Mouse (Mus musculus) gastrocnemius, adult 2 months (tissue): ENCODE measurements around the gene Eif3l. TPM values are rescaled to one million over a fixed set of nuclear protein-coding genes. Genes with fewer than 3 reads are reported as not detected.

Experiments
- DNase-seq: peaks from one replicate; pipeline ENCODE4 v3.0.0; 2022
- H3K27ac ChIP-seq: fragments of 200-600 bp; 2 replicates; pipeline ENCODE4 v1.8.1; 2022; ENCODE audit warnings: mild to moderate bottlenecking
- H3K4me3 ChIP-seq: fragments of 200-600 bp; 2 replicates; pipeline ENCODE4 v1.8.1; 2022; ENCODE audit warnings: mild to moderate bottlenecking, moderate library complexity
- CTCF ChIP-seq: fragments of 200-600 bp; IDR thresholded peaks from 2 replicates; pipeline ENCODE4 v1.8.1; 2022; ENCODE audit warnings: antibody characterized with exemption, mild to moderate bottlenecking, moderate library complexity
- intact Hi-C: fragments of 180-260 bp; cut with DNase I; formaldehyde crosslinking; loops from one replicate; pipeline ENCODE4 v1.15.1; 2025
- total RNA-seq, 2 experiments: library from RNA; stranded (reverse); gene quantifications; 2 replicates each; pipeline ENCODE4 v1.2.3; 2021

Eif3l gene
- total RNA-seq, 2 experiments from 2014 or later = 53.6 to 54.0 TPM

DNA sequence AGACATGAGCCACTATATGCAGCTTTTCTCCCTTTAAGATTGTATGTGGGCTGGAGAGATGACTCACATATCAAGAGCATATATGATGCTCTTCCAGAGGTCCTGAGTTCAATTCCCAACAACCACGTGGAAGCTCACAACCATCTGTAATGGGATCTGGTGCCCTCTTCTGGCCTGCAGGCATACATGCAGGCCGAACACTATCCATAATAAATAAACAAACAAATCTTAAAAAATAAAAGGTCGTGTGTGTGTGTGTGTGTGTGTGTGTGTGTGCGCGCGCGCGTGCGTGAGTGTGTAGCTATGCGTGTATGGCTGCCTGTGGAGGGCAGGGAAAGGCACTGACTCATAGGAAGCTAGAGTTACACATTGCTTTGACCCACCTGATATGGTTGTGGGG, 64.7 kb downstream of the Eif3l start:
- Histone ChIP-seq H3K4me3 (no peak overlapping the region), H3K27ac (no peak overlapping the region)
- peak; percentile 56 for TF ChIP-seq CTCF
- DNase-seq = no peak
- intact Hi-C loops = no loop called here

DNA sequence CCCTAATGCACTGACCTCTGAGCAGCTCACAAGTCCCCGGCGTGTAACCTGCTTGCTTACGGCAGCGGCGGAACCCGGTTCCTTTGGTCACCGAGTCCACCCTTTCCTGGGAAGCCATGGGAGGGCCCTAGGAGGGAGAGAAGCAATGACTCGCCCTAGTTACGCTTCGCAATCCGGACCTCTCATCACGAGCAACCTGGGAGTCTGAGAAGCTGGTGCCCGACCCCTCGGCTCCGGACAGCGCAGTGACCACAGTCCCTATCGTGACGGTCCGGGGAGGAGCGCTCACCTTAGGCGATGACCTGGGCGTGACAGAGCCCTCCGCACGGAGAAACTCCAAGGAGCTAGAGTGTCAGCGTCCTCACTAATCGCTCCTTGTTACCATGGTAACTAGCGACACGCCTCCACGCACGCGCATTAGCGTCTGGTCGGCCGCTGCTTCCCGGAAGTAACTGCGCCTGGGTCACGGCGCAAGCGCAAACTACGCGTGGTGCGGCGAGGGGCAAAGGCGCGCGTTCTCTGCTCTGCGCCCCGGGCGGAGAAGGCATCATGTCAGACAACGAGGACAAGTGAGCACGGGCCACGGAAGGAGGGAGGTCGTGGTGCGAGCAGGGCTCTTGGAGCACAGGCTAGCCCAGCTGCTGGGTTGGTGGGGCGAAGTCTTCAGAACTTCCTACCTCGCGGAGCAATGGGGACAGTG, 66.0 kb downstream of the Eif3l start, which contains the start of the genes Polr2f and 1700088E04Rik:
Gene Polr2f (plus strand): TSS at position 144 of the 700 bp plus-strand sequence.
Gene 1700088E04Rik (minus strand): TSS at position 388 of the 700 bp plus-strand sequence.
- Histone ChIP-seq H3K4me3 (peak within 1 kb of the TSS; percentile 81), H3K27ac (peak within 1 kb of the TSS; percentile 88)
- intact Hi-C loops = no loop called here
- TF ChIP-seq CTCF = no peak
- peak; percentile 96 for DNase-seq

- Histone ChIP-seq H3K4me3 (peak overlapping the region; percentile 81), H3K27ac (peak overlapping the region; percentile 88)
- intact Hi-C loops = no loop called here
- TF ChIP-seq CTCF = no peak
- no peak for DNase-seq
Measured at GRCm38 (mm10) chr15:79141566-79141917, 66.6 kb downstream of the Eif3l start.

GRCm38 (mm10) chr15:79143316-79143715, 68.3 kb downstream of the Eif3l start:
- intact Hi-C loops = no loop called here
- TF ChIP-seq CTCF = no peak
- H3K4me3 ChIP-seq = no peak overlapping the region

More at GRCm38 (mm10) chr15:79143316-79143715, 68.3 kb downstream of the Eif3l start:
- DNase-seq = no peak
- H3K27ac ChIP-seq = no peak overlapping the region

Other genes starting within 250 kb of the Eif3l start
- gene Cdc42ep1, start 232.6 kb upstream of the Eif3l start, total RNA-seq = 1 to 10 TPM; 8.5 to 10.0 TPM
- not detected for gene Lgals2, start 219.7 kb upstream of the Eif3l start, total RNA-seq
- 10 to 100 TPM; 43.1 to 45.7 TPM for gene Gga1, start 198.0 kb upstream of the Eif3l start, total RNA-seq
- gene Gm49510, start 175.5 kb upstream of the Eif3l start, total RNA-seq = under 1 TPM in 1 of 2 experiments, not detected in 1; 0.13 TPM
- 1 to 10 TPM; 1.4 to 2.0 TPM for gene Sh3bp1, start 175.4 kb upstream of the Eif3l start, total RNA-seq
- 1 to 10 TPM; 1.1 to 1.4 TPM for gene Pdxp, start 161.3 kb upstream of the Eif3l start, total RNA-seq
- gene Lgals1, start 148.5 kb upstream of the Eif3l start, total RNA-seq = 100 to 1,000 TPM; 197 to 272 TPM
- gene Nol12, start 140.2 kb upstream of the Eif3l start, total RNA-seq = 10 to 100 TPM; 20.6 to 22.3 TPM
- 10 to 100 TPM; 33.2 to 36.6 TPM for gene Triobp, start 127.5 kb upstream of the Eif3l start, total RNA-seq
- gene H1f0, start 46.7 kb upstream of the Eif3l start, total RNA-seq = 10 to 100 TPM; 71.8 to 76.8 TPM
- gene Galr3, start 33.3 kb upstream of the Eif3l start, total RNA-seq = not detected
- 1 to 10 TPM; 4.5 to 5.1 TPM for gene Ankrd54, start 12.3 kb upstream of the Eif3l start, total RNA-seq
- gene Micall1, start 33.7 kb downstream of the Eif3l start, total RNA-seq = 10 to 100 TPM; 11.2 to 14.5 TPM
- 10 to 100 TPM; 61.0 to 87.7 TPM for gene Polr2f, start 65.8 kb downstream of the Eif3l start, total RNA-seq
- gene 1700088E04Rik, start 66.1 kb downstream of the Eif3l start, total RNA-seq = 1 to 10 TPM; 1.1 to 1.2 TPM
- gene Sox10, start 90.1 kb downstream of the Eif3l start, total RNA-seq = under 1 TPM; 0.71 to 0.81 TPM
- 10 to 100 TPM; 33.6 to 35.0 TPM for gene Pick1, start 154.0 kb downstream of the Eif3l start, total RNA-seq
- 1 to 10 TPM in 1 of 2 experiments, under 1 TPM in 1; 0.10 to 1.0 TPM for gene Gm49486, start 154.2 kb downstream of the Eif3l start, total RNA-seq
- gene Slc16a8, start 179.6 kb downstream of the Eif3l start, total RNA-seq = under 1 TPM; 0.13 to 0.53 TPM
- 1 to 10 TPM; 3.1 to 3.2 TPM for gene Baiap2l2, start 210.4 kb downstream of the Eif3l start, total RNA-seq